Mouse (Mus musculus) MEL (cell line): ENCODE data around the gene Sel1l. TPM values are rescaled to one million over a fixed set of nuclear protein-coding genes. Genes with fewer than 3 reads are reported as not detected.

Experiments used
- DNase-seq: peaks from one replicate; pipeline ENCODE4 v3.0.0; 2011; ENCODE audit warnings: low read depth, low spot score
- H3K27ac ChIP-seq: 2 replicates; pipeline ENCODE4 v1.5.1; 2012; ENCODE audit warnings: low read depth, mild to moderate bottlenecking, control low read depth, low read length, moderate library complexity; ENCODE audit not compliant: control insufficient read depth
- H3K27me3 ChIP-seq, 2 experiments: fragments of 150-350 bp in 1 of 2; sonication (generic) in 1 of 2; 2 replicates each; pipeline ENCODE4 v1.6.1; 2012; ENCODE audit warnings: low read length in 2 of 2, mild to moderate bottlenecking in 2 of 2, improper control_type of control experiment in 1 of 2, moderate library complexity in 1 of 2; ENCODE audit not compliant: insufficient read depth in 2 of 2, control insufficient read depth in 1 of 2
- H3K36me3 ChIP-seq, 2 experiments: 2 replicates each; pipeline ENCODE4 v1.6.1; 2012 to 2014; ENCODE audit warnings: low read length in 2 of 2, improper control_type of control experiment in 1 of 2, inconsistent platforms in 1 of 2, mild to moderate bottlenecking in 1 of 2; ENCODE audit not compliant: insufficient read depth in 2 of 2, control insufficient read depth in 1 of 2
- H3K4me1 ChIP-seq, 2 experiments: fragments of 150-350 bp in 1 of 2; sonication (generic) in 1 of 2; 2 replicates each; pipeline ENCODE4 v1.6.1; 2012; ENCODE audit warnings: low read length in 2 of 2, improper control_type of control experiment in 1 of 2, mild to moderate bottlenecking in 1 of 2; ENCODE audit not compliant: insufficient read depth in 2 of 2, control insufficient read depth in 1 of 2
- H3K4me3 ChIP-seq, 2 experiments: fragments of 150-350 bp in 1 of 2; sonication (generic) in 1 of 2; 2 replicates each; pipeline ENCODE4 v1.5.1; 2012; ENCODE audit warnings: low read depth in 2 of 2, low read length in 2 of 2, mild to moderate bottlenecking in 2 of 2, moderate library complexity in 2 of 2, control low read depth in 1 of 2, improper control_type of control experiment in 1 of 2; ENCODE audit not compliant: control insufficient read depth in 1 of 2, insufficient read depth in 1 of 2
- H3K79me2 ChIP-seq: 2 replicates; pipeline ENCODE4 v1.6.1; 2012; ENCODE audit warnings: mild to moderate bottlenecking, low read length, moderate library complexity; ENCODE audit not compliant: control insufficient read depth, poor library complexity, insufficient read depth
- H3K9ac ChIP-seq: 2 replicates; pipeline ENCODE4 v1.6.1; 2012; ENCODE audit warnings: low read depth, mild to moderate bottlenecking, control low read depth, low read length, moderate library complexity; ENCODE audit not compliant: control insufficient read depth, poor library complexity, severe bottlenecking
- H3K9me3 ChIP-seq: fragments of 150-350 bp; sonication (generic); replicated peaks from 2 replicates; pipeline ENCODE4 v1.6.1; 2012; ENCODE audit warnings: mild to moderate bottlenecking, low read length, improper control_type of control experiment, moderate library complexity; ENCODE audit not compliant: insufficient read depth
- BHLHE40 ChIP-seq: IDR thresholded peaks from 2 replicates; pipeline ENCODE4 v1.6.1; 2012; ENCODE audit warnings: low read depth, mild to moderate bottlenecking, inconsistent platforms, low read length, improper control_type of control experiment, borderline replicate concordance
- CHD1 ChIP-seq: IDR thresholded peaks from 2 replicates; pipeline ENCODE4 v1.6.1; 2012; ENCODE audit warnings: low read depth, mild to moderate bottlenecking, inconsistent platforms, low read length, improper control_type of control experiment
- CHD2 ChIP-seq: IDR thresholded peaks from 2 replicates; pipeline ENCODE4 v1.6.1; 2011; ENCODE audit warnings: low read length, improper control_type of control experiment
- CTCF ChIP-seq, 3 experiments: IDR thresholded peaks in 2 of 3; conservative IDR thresholded peaks in 1 of 3; 2 replicates each; pipeline ENCODE4 v1.5.1; 2011 to 2012; ENCODE audit warnings: low read length in 3 of 3, low read depth in 2 of 3, mild to moderate bottlenecking in 2 of 3, improper control_type of control experiment in 1 of 3, inconsistent platforms in 1 of 3, mixed read lengths in 1 of 3, moderate library complexity in 1 of 3; ENCODE audit not compliant: control insufficient read depth in 1 of 3, insufficient read depth in 1 of 3, poor library complexity in 1 of 3, severe bottlenecking in 1 of 3
- E2F4 ChIP-seq: IDR thresholded peaks from 2 replicates; pipeline ENCODE4 v1.6.1; 2011; ENCODE audit warnings: low read depth, low read length, improper control_type of control experiment, borderline replicate concordance
- ELF1 ChIP-seq: IDR thresholded peaks from 2 replicates; pipeline ENCODE4 v1.6.1; 2014; ENCODE audit warnings: low read depth, mild to moderate bottlenecking, inconsistent platforms, low read length, improper control_type of control experiment, moderate library complexity
- EP300 ChIP-seq, 2 experiments: IDR thresholded peaks; 2 replicates each; pipeline ENCODE4 v1.6.1; 2011; ENCODE audit warnings: improper control_type of control experiment in 2 of 2, low read length in 2 of 2, low read depth in 1 of 2, mild to moderate bottlenecking in 1 of 2
- GATA1 ChIP-seq: IDR thresholded peaks from 2 replicates; pipeline ENCODE4 v1.6.1; 2011; ENCODE audit warnings: low read depth, low read length, improper control_type of control experiment
- JUND ChIP-seq: IDR thresholded peaks from 2 replicates; pipeline ENCODE4 v1.6.1; 2011; ENCODE audit warnings: low read depth, mild to moderate bottlenecking, improper control_type of control experiment, low read length
- KAT2A ChIP-seq: conservative IDR thresholded peaks from 2 replicates; pipeline ENCODE4 v1.6.1; 2012; ENCODE audit warnings: low read depth, low read length, improper control_type of control experiment, inconsistent platforms
- MAFK ChIP-seq: IDR thresholded peaks from 2 replicates; pipeline ENCODE4 v1.6.1; 2011; ENCODE audit warnings: low read depth, mild to moderate bottlenecking, low read length, improper control_type of control experiment, borderline replicate concordance
- MAZ ChIP-seq: IDR thresholded peaks from 2 replicates; pipeline ENCODE4 v1.6.1; 2012; ENCODE audit warnings: low read depth, mild to moderate bottlenecking, inconsistent platforms, low read length, improper control_type of control experiment
- MEF2A ChIP-seq: IDR thresholded peaks from 2 replicates; pipeline ENCODE4 v1.6.1; 2014; ENCODE audit warnings: low read depth, mild to moderate bottlenecking, inconsistent platforms, low read length, improper control_type of control experiment; ENCODE audit not compliant: poor library complexity, insufficient replicate concordance, severe bottlenecking; ENCODE audit errors: extremely low read depth
- MYB ChIP-seq: IDR thresholded peaks from 2 replicates; pipeline ENCODE4 v1.6.1; 2011; ENCODE audit warnings: mild to moderate bottlenecking, low read depth, low read length, improper control_type of control experiment
- MYC ChIP-seq: IDR thresholded peaks from 2 replicates; pipeline ENCODE4 v1.6.1; 2011; ENCODE audit warnings: low read depth, mild to moderate bottlenecking, low read length, improper control_type of control experiment, moderate library complexity
- NELFE ChIP-seq: IDR thresholded peaks from 2 replicates; pipeline ENCODE4 v1.6.1; 2011; ENCODE audit warnings: low read depth, low read length, improper control_type of control experiment
- POLR2AphosphoS5 ChIP-seq: IDR thresholded peaks from 2 replicates; pipeline ENCODE4 v1.6.1; 2012; ENCODE audit warnings: low read depth, borderline replicate concordance, mild to moderate bottlenecking, inconsistent platforms, low read length, moderate library complexity, mixed read lengths
- RAD21 ChIP-seq: IDR thresholded peaks from 2 replicates; pipeline ENCODE4 v1.6.1; 2011; ENCODE audit warnings: mild to moderate bottlenecking, low read depth, low read length, improper control_type of control experiment
- SMC3 ChIP-seq: IDR thresholded peaks from 2 replicates; pipeline ENCODE4 v1.6.1; 2011; ENCODE audit warnings: low read depth, low read length, improper control_type of control experiment
- TBP ChIP-seq: IDR thresholded peaks from 2 replicates; pipeline ENCODE4 v1.8.0; 2011; ENCODE audit warnings: low read depth, low read length, improper control_type of control experiment
- TCF12 ChIP-seq: IDR thresholded peaks from 2 replicates; pipeline ENCODE4 v1.6.1; 2014; ENCODE audit warnings: low read depth, mild to moderate bottlenecking, inconsistent platforms, low read length, improper control_type of control experiment, moderate library complexity
- UBTF ChIP-seq: IDR thresholded peaks from 2 replicates; pipeline ENCODE4 v1.6.1; 2012; ENCODE audit warnings: low read depth, mild to moderate bottlenecking, inconsistent platforms, low read length, improper control_type of control experiment, moderate library complexity, borderline replicate concordance; ENCODE audit not compliant: insufficient read depth
- USF1 ChIP-seq: IDR thresholded peaks from 2 replicates; pipeline ENCODE4 v1.6.1; 2014; ENCODE audit warnings: low read depth, mild to moderate bottlenecking, inconsistent platforms, low read length, improper control_type of control experiment, moderate library complexity
- ZC3H11A ChIP-seq: IDR thresholded peaks from 2 replicates; pipeline ENCODE4 v1.6.1; 2012; ENCODE audit warnings: low read depth, mild to moderate bottlenecking, inconsistent platforms, low read length, improper control_type of control experiment
- ZKSCAN1 ChIP-seq: IDR thresholded peaks from 2 replicates; pipeline ENCODE4 v1.6.1; 2012; ENCODE audit warnings: low read depth, mild to moderate bottlenecking, inconsistent platforms, low read length, improper control_type of control experiment, moderate library complexity
- ZMIZ1 ChIP-seq: IDR thresholded peaks from 2 replicates; pipeline ENCODE4 v1.6.1; 2012; ENCODE audit warnings: low read depth, mild to moderate bottlenecking, inconsistent platforms, low read length, improper control_type of control experiment, moderate library complexity
- ZNF384 ChIP-seq: IDR thresholded peaks from 2 replicates; pipeline ENCODE4 v1.6.1; 2012; ENCODE audit warnings: low read depth, mild to moderate bottlenecking, inconsistent platforms, low read length, improper control_type of control experiment
- polyA plus RNA-seq, 2 experiments: library from polyadenylated mRNA; stranded (reverse) in 1 of 2; unstranded in 1 of 2; fragments of >175 nt in 1 of 2; fragments of >200 nt in 1 of 2; gene quantifications; 2 replicates each; pipeline versions ENCODE4 v1.2.1 to v1.2.4; 2012; ENCODE audit warnings: low replicate concordance in 2 of 2, low read depth in 1 of 2; ENCODE audit not compliant: insufficient read length in 2 of 2, insufficient read depth in 1 of 2, missing spikeins in 1 of 2
- total RNA-seq: library from RNA; depleted of rRNA; stranded (reverse); fragments of 300-350 nt; gene quantifications from 2 replicates; pipeline ENCODE4 v1.2.3, GENCODE M21; 2012

The Sel1l gene
- total and polyA plus RNA-seq, 3 experiments: 32.0 to 299 (median 35.6) TPM

GRCm38 (mm10) chr12:91878912-91879250 is 29.9 kb upstream of the Sel1l start:
- no peaks in the 10 kb centered on the region for H3K79me2 ChIP-seq
- no peak overlapping the region for H3K4me3 ChIP-seq
- no peaks in the 10 kb centered on the region for H3K4me1 ChIP-seq
- H3K9me3 ChIP-seq: no peaks in the 10 kb centered on the region
- H3K27ac ChIP-seq: no peak overlapping the region
- H3K36me3 ChIP-seq: no peaks in the 10 kb centered on the region
- TF ChIP-seq GATA1 (no peak), ZKSCAN1 (no peak), CHD1 (no peak), TCF12 (no peak), ZNF384 (no peak)
- H3K9ac ChIP-seq: no peak overlapping the region
- DNase-seq: no peak
- no peaks in the 10 kb centered on the region for H3K27me3 ChIP-seq

- Histone ChIP-seq H3K9ac (no peak overlapping the region), H3K27ac (no peak overlapping the region)
These were observed 29.3 kb upstream of the Sel1l start for GRCm38 (mm10) chr12:91878056-91878911.

GRCm38 (mm10) chr12:91877646-91878045 is 28.7 kb upstream of the Sel1l start:
- H3K9me3 ChIP-seq: no peaks in the 10 kb centered on the region
- no peaks in the 10 kb centered on the region for H3K36me3 ChIP-seq
- DNase-seq: peak; percentile 55
- H3K27ac ChIP-seq: no peak overlapping the region
- H3K27me3 ChIP-seq: no peaks in the 10 kb centered on the region
- H3K4me3 ChIP-seq: no peak overlapping the region
- no peaks in the 10 kb centered on the region for H3K79me2 ChIP-seq
- H3K9ac ChIP-seq: no peak overlapping the region
- no peaks in the 10 kb centered on the region for H3K4me1 ChIP-seq
- TF ChIP-seq ZNF384: peak; percentile 99
- no peak for TF ChIP-seq NELFE
- no peak for TF ChIP-seq ZMIZ1
- TF ChIP-seq ZKSCAN1: no peak; the same call in 1 of the 2 replicates
- no peak for TF ChIP-seq MYB
- peak; percentile 47 to 72 (median 63) for TF ChIP-seq CTCF (IDR thresholded peaks at IDR 0.05 in 2 of 3, conservative IDR thresholded peaks at IDR 0.05 in 1 of 3; ENCODE audit: control insufficient read depth in 1 of 3, insufficient read depth in 1 of 3, low read depth in 2 of 3, low read length in 3 of 3, poor library complexity in 1 of 3, severe bottlenecking in 1 of 3)
- TF ChIP-seq CHD2: no peak
- TF ChIP-seq ZC3H11A: peak; percentile 54
- no peak for TF ChIP-seq MAZ
- no peak for TF ChIP-seq MEF2A
- TF ChIP-seq SMC3: peak; percentile 62
- peak; percentile 89 for TF ChIP-seq RAD21
- TF ChIP-seq CHD1: no peak
- TF ChIP-seq EP300 (IDR thresholded peaks at IDR 0.05; ENCODE audit: low read depth in 1 of 2, low read length in 2 of 2): no peak
- no peak for TF ChIP-seq USF1
- TF ChIP-seq BHLHE40: no peak

More at GRCm38 (mm10) chr12:91878056-91878911, 29.3 kb upstream of the Sel1l start:
- Histone ChIP-seq H3K4me3 (no peak overlapping the region), H3K9me3 (no peaks in the 10 kb centered on the region), H3K27me3 (no peaks in the 10 kb centered on the region), H3K36me3 (no peaks in the 10 kb centered on the region), H3K79me2 (no peaks in the 10 kb centered on the region), H3K4me1 (no peaks in the 10 kb centered on the region)
- no peak for TF ChIP-seq ZC3H11A
- TF ChIP-seq E2F4: no peak
- TF ChIP-seq MYC: no peak
- TF ChIP-seq USF1: no peak
- no peak for TF ChIP-seq MYB
- TF ChIP-seq SMC3: no peak
- no peak for TF ChIP-seq NELFE
- TF ChIP-seq TBP: no peak
- no peak for TF ChIP-seq KAT2A
- TF ChIP-seq ELF1: no peak
- TF ChIP-seq MAZ: no peak
- TF ChIP-seq BHLHE40: no peak
- no peak for TF ChIP-seq ZKSCAN1
- no peak for TF ChIP-seq UBTF
- no peak for TF ChIP-seq JUND
- TF ChIP-seq MAFK: no peak
- TF ChIP-seq POLR2AphosphoS5: no peak
- DNase-seq: no peak
